Mouse (Mus musculus): ENCODE results near the gene Ubd.

DNA sequence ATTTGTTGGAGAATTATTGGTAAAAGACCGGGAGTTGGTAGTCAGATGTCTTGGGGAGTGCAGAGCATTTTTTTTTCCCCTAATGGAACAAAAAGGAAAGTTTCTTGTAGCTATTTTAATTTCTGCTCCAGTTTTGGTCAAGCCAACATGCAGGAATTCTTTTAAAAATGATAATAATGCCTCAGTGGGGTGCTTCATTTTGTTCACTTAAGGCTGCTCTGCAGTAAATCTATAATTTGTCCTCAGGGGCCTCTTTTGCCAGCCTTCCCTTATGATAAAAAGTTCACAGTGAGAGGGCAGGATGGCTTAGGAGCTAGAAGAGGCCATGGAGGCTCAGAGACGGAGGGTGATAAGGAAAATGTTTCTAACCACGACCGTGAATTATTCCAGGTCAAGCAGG lies 26.2 kb downstream of the Ubd start, which contains the start of gene Olfr96:
- TF ChIP-seq CTCF (IDR thresholded peaks at IDR 0.05 in 2 of 3, conservative IDR thresholded peaks at IDR 0.05 in 1 of 3; ENCODE audit: control insufficient read depth in 1 of 3, insufficient read depth in 1 of 3, low read depth in 2 of 3, low read length in 3 of 3, poor library complexity in 1 of 3, severe bottlenecking in 1 of 3) (no peak), MAX (IDR thresholded peaks at IDR 0.05; ENCODE audit: low read length) (no peak), POLR2A (IDR thresholded peaks at IDR 0.05; ENCODE audit: control insufficient read depth in 1 of 2, insufficient read depth in 1 of 2, low read depth in 1 of 2, low read length in 2 of 2, poor library complexity in 1 of 2) (no peak), RCOR1 (IDR thresholded peaks at IDR 0.05; ENCODE audit: low read depth, low read length) (no peak), EP300 (IDR thresholded peaks at IDR 0.05; ENCODE audit: low read depth in 1 of 2, low read length in 2 of 2) (no peak), MAZ (IDR thresholded peaks at IDR 0.05; ENCODE audit: low read depth, low read length) (no peak)
